Mouse (Mus musculus): ENCODE measurements around the gene Pcbd2. TPM values are rescaled to one million over a fixed set of nuclear protein-coding genes. Genes with fewer than 3 reads are reported as not detected.
"Not testable (repeated sequence)": the region's sequence is repeated elsewhere in the genome, so short reads cannot be mapped to it uniquely, and the experiment has no call there.

Pcbd2 gene
- total and polyA plus RNA-seq, 2 experiments from 2014 or later, result 11.0 to 32.1 TPM

GRCm38 (mm10) chr13:55693243-55693721, 33.9 kb upstream of the Pcbd2 start:
- ATAC-seq, result peak; percentile 69; the same call in 1 of the 2 replicates
- peak; percentile 62 for DNase-seq (ENCODE audit: low spot score)
- WGBS, result 1% methylated on average over 37 of the region's 70 CpGs

GRCm38 (mm10) chr13:55694110-55694509, 33.1 kb upstream of the Pcbd2 start:
- H3K27me3 ChIP-seq (ENCODE audit: insufficient read depth, low read length), result no peaks in the 10 kb centered on the region
- no peaks in the 10 kb centered on the region for H3K9me3 ChIP-seq (ENCODE audit: low read length)
- peak overlapping the region; percentile 85 for H3K4me3 ChIP-seq (ENCODE audit: low read length)
- no peak for TF ChIP-seq CTCF (IDR thresholded peaks at IDR 0.05; ENCODE audit: low read depth)
- no peak for DNase-seq (ENCODE audit: low spot score)
- no peak for ATAC-seq
- peaks cover 2% of the 10 kb centered on the region; the same call in 1 of the 2 replicates for H3K36me3 ChIP-seq (ENCODE audit: insufficient read depth, low read length)
- H3K9ac ChIP-seq (replicated peaks; ENCODE audit: low read length), result peak overlapping the region; percentile 99
- 13% methylated on average over 8 of the region's 8 CpGs for WGBS
- H3K4me1 ChIP-seq (ENCODE audit: insufficient read depth, low read length), result peaks cover 15% of the 10 kb centered on the region
- H3K4me2 ChIP-seq (ENCODE audit: low read depth, low read length), result peak overlapping the region; percentile 78
- H3K27ac ChIP-seq, result no peak overlapping the region; the same call in 1 of the 2 replicates

More at GRCm38 (mm10) chr13:55693243-55693721, 33.9 kb upstream of the Pcbd2 start:
- peak overlapping the region; percentile 85 for H3K4me3 ChIP-seq (ENCODE audit: low read length)
- no peaks in the 10 kb centered on the region for H3K9me3 ChIP-seq (ENCODE audit: low read length)
- H3K27me3 ChIP-seq (ENCODE audit: insufficient read depth, low read length), result no peaks in the 10 kb centered on the region
- peak overlapping the region; percentile 78 for H3K4me2 ChIP-seq (ENCODE audit: low read depth, low read length)
- no peak for TF ChIP-seq CTCF (IDR thresholded peaks at IDR 0.05; ENCODE audit: low read depth)
- H3K4me1 ChIP-seq (ENCODE audit: insufficient read depth, low read length), result peaks cover 15% of the 10 kb centered on the region
- no peaks in the 10 kb centered on the region for H3K36me3 ChIP-seq (ENCODE audit: insufficient read depth, low read length)
- H3K9ac ChIP-seq (replicated peaks; ENCODE audit: low read length), result peak overlapping the region; percentile 99
- peak overlapping the region; percentile 98 for H3K27ac ChIP-seq

- H3K9ac ChIP-seq (replicated peaks; ENCODE audit: low read length); ATAC-seq; H3K4me2 ChIP-seq (ENCODE audit: low read depth, low read length); H3K27ac ChIP-seq; H3K9me3 ChIP-seq (ENCODE audit: low read length); H3K27me3 ChIP-seq (ENCODE audit: insufficient read depth, low read length); H3K4me3 ChIP-seq (ENCODE audit: low read length); DNase-seq (ENCODE audit: low spot score): not testable (repeated sequence)
- H3K36me3 ChIP-seq (ENCODE audit: insufficient read depth, low read length), result peaks cover 11% of the 10 kb centered on the region; the same call in 1 of the 2 replicates
- 100% methylated on average over 1 of the region's 3 CpGs for WGBS
- peaks cover 15% of the 10 kb centered on the region for H3K4me1 ChIP-seq (ENCODE audit: insufficient read depth, low read length)
Measured at GRCm38 (mm10) chr13:55695989-55696388, 31.2 kb upstream of the Pcbd2 start.

GRCm38 (mm10) chr13:55704301-55704700, 22.9 kb upstream of the Pcbd2 start:
- no peak overlapping the region for H3K9ac ChIP-seq (replicated peaks; ENCODE audit: low read length)
- H3K4me1 ChIP-seq (ENCODE audit: insufficient read depth, low read length), result no peaks in the 10 kb centered on the region
- no peak overlapping the region for H3K27ac ChIP-seq
- no peaks in the 10 kb centered on the region for H3K9me3 ChIP-seq (ENCODE audit: low read length)
- DNase-seq (ENCODE audit: low spot score) (no peak), ATAC-seq (no peak)
- TF ChIP-seq CTCF (IDR thresholded peaks at IDR 0.05; ENCODE audit: low read depth), result no peak
- no peak overlapping the region for H3K4me3 ChIP-seq (ENCODE audit: low read length)
- H3K27me3 ChIP-seq (ENCODE audit: insufficient read depth, low read length), result no peaks in the 10 kb centered on the region
- no peak overlapping the region for H3K4me2 ChIP-seq (ENCODE audit: low read depth, low read length)
- H3K36me3 ChIP-seq (ENCODE audit: insufficient read depth, low read length), result peaks cover 24% of the 10 kb centered on the region; the same call in 1 of the 2 replicates
- WGBS, result 86% methylated on average over 4 of the region's 4 CpGs

GRCm38 (mm10) chr13:55712846-55713245, 14.3 kb upstream of the Pcbd2 start:
- ATAC-seq, result no peak

GRCm38 (mm10) chr13:55714501-55715166, 12.5 kb upstream of the Pcbd2 start, which contains the start of gene Txndc15:
TSS of gene Txndc15 (plus strand) at chr13:55714650.
- Histone ChIP-seq H3K36me3 (ENCODE audit: insufficient read depth, low read length) (no peaks in the 10 kb centered on the region), H3K4me3 (ENCODE audit: low read length) (peak within 1 kb of the TSS; percentile 84), H3K4me2 (ENCODE audit: low read depth, low read length) (peak within 1 kb of the TSS; percentile 53), H3K9ac (replicated peaks; ENCODE audit: low read length) (peak within 1 kb of the TSS; percentile 93), H3K27me3 (ENCODE audit: insufficient read depth, low read length) (no peaks in the 10 kb centered on the region), H3K9me3 (ENCODE audit: low read length) (no peaks in the 10 kb centered on the region), H3K27ac (peak within 1 kb of the TSS; percentile 94), H3K4me1 (ENCODE audit: insufficient read depth, low read length) (no peaks in the 10 kb centered on the region)
- TF ChIP-seq CTCF (IDR thresholded peaks at IDR 0.05; ENCODE audit: low read depth), result no peak
- DNase-seq (ENCODE audit: low spot score) (peak; percentile 93), ATAC-seq (peak; percentile 93)
- WGBS, result under 1% methylated on average over 50 of the region's 63 CpGs

More at GRCm38 (mm10) chr13:55712846-55713245, 14.3 kb upstream of the Pcbd2 start:
- Histone ChIP-seq H3K9ac (replicated peaks; ENCODE audit: low read length) (no peak overlapping the region), H3K4me2 (ENCODE audit: low read depth, low read length) (no peak overlapping the region), H3K4me1 (ENCODE audit: insufficient read depth, low read length) (no peaks in the 10 kb centered on the region), H3K27ac (no peak overlapping the region), H3K36me3 (ENCODE audit: insufficient read depth, low read length) (no peaks in the 10 kb centered on the region), H3K27me3 (ENCODE audit: insufficient read depth, low read length) (no peaks in the 10 kb centered on the region), H3K4me3 (ENCODE audit: low read length) (no peak overlapping the region), H3K9me3 (ENCODE audit: low read length) (no peaks in the 10 kb centered on the region)
- no peak for DNase-seq (ENCODE audit: low spot score)
- 93% methylated on average over 3 of the region's 3 CpGs for WGBS
- 0 out of 2 replicates have a peak, but pooled peaks have one; percentile 2 for TF ChIP-seq CTCF (IDR thresholded peaks at IDR 0.05; ENCODE audit: low read depth)

- Histone ChIP-seq H3K36me3 (ENCODE audit: insufficient read depth, low read length) (no peaks in the 10 kb centered on the region; the same call in 1 of the 2 replicates), H3K9ac (replicated peaks; ENCODE audit: low read length) (peak overlapping the region; percentile 93), H3K27ac (peak overlapping the region; percentile 94), H3K4me2 (ENCODE audit: low read depth, low read length) (peak overlapping the region; percentile 53), H3K4me1 (ENCODE audit: insufficient read depth, low read length) (no peaks in the 10 kb centered on the region), H3K4me3 (ENCODE audit: low read length) (peak overlapping the region; percentile 84), H3K9me3 (ENCODE audit: low read length) (no peaks in the 10 kb centered on the region), H3K27me3 (ENCODE audit: insufficient read depth, low read length) (no peaks in the 10 kb centered on the region)
- DNase-seq (ENCODE audit: low spot score) (no peak), ATAC-seq (no peak; the same call in none of the 2 replicates)
- no peak for TF ChIP-seq CTCF (IDR thresholded peaks at IDR 0.05; ENCODE audit: low read depth)
- WGBS, result 3% methylated on average over 5 of the region's 5 CpGs
Measured at GRCm38 (mm10) chr13:55715167-55715512, 12.0 kb upstream of the Pcbd2 start.

All from hindbrain, postnatal 0 days (tissue).